Mouse (Mus musculus) erythroblast, embryonic 14.5 days (primary cell): Measurements from ENCODE around the gene Psmd11.

Experiments
- GATA1 ChIP-seq: IDR thresholded peaks from 2 replicates; pipeline ENCODE4 v1.6.1; 2012; ENCODE audit warnings: low read length, inconsistent platforms, mixed read lengths
- TAL1 ChIP-seq: IDR thresholded peaks from 3 replicates; pipeline ENCODE4 v1.6.1; 2012; ENCODE audit warnings: low read length, inconsistent platforms, mixed read lengths

- no peak for TF ChIP-seq TAL1
- no peak for TF ChIP-seq GATA1
Observed at GRCm38 (mm10) chr11:80515346-80515745, 86.9 kb downstream of the Psmd11 start.
